Mouse (Mus musculus) liver, embryonic 14.5 days (tissue): ENCODE measurements around the gene Tsg101.

Experiments
- CTCF ChIP-seq: IDR thresholded peaks from 2 replicates; pipeline ENCODE4 v1.5.1; 2016; ENCODE audit warnings: antibody characterized with exemption, low read depth, control low read depth
- EP300 ChIP-seq: IDR thresholded peaks from 2 replicates; pipeline ENCODE4 v1.6.1; 2016; ENCODE audit warnings: antibody characterized with exemption, low read depth

- TF ChIP-seq CTCF (no peak), EP300 (no peak)
These were observed 70.5 kb downstream of the Tsg101 start for GRCm38 (mm10) chr7:46849287-46849686.
